Mouse (Mus musculus): ENCODE data around the gene Cyp2j8. TPM values are rescaled to one million over a fixed set of nuclear protein-coding genes. Genes with fewer than 3 reads are reported as not detected.
"Not testable (repeated sequence)": the region's sequence is repeated elsewhere in the genome, so short reads cannot be mapped to it uniquely, and the experiment has no call there.

Cyp2j8 gene
- polyA plus RNA-seq (2015; fragmentation: Nextera tagmentation; extraction: Ambion mirVana): not detected in 2 replicates

DNA sequence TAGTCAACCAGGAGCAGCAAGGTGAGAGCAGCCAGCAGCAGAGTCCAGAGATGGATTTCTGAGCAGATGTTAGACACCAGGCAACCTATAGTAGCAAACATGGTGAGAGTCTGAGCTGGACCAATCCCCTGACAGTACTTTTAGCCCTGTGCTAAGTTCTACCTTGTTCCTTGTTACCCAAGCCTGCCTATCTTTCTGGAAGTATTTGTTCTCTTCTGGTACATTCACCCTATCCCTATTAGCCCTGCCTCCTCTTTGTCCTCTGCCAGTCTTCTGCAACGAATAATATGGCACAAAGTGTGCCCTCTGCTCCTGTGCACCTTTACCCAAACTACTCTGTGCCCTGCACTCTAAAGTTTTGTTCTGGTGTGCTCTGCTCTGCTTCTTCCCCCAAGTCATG, at the start of gene Cyp2j8:
Gene Cyp2j8 (minus strand): TSS at position 101 of the 400 bp plus-strand sequence.
- Histone ChIP-seq H3K27ac (no peak within 1 kb of the TSS), H3K9me3 (no peaks in the 10 kb centered on the region), H3K4me3 (no peak within 1 kb of the TSS), H3K9ac (no peak within 1 kb of the TSS), H3K4me1 (no peaks in the 10 kb centered on the region), H3K36me3 (replicated peaks) (no peaks in the 10 kb centered on the region), H3K27me3 (replicated peaks) (no peaks in the 10 kb centered on the region), H3K4me2 (no peak within 1 kb of the TSS)
- 81% methylated on average over 1 of the region's 1 CpGs for WGBS
- no peak for ATAC-seq (replicated peaks)

DNA sequence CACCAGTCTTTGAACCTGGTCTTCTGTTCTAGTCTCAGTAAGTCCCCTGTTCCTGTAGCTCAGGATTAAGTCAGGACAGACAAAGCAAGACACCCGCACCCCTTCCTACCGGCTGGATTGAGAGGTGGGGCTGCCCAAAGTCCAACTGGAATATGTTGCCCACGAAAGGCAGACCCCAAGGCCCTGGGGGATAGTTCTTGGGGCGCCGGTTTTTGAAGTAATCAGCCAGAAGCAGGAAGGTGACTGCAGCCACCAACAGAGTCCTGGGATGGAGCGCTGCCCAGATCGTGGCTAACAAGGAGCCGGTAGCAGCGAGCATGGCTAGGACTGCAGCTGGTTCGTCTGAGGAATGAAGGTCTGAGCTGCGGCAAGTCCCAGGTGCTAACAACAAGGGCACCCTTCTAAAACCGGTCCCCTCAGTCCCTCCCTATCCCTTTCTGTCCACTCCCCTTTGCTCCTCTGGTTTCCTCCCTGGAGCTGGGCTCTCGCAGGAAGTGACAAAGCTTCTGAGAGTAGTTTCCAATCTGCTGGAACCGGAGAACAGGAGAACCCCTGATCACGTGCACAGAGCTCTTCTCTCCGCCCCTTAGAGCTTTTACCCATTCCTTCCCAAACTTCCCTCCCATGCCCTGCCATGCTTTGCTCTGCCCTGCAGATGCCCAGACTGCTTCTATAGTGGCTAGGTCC, 46.1 kb upstream of the Cyp2j8 start, which contains the start of gene Cyp2j6:
Gene Cyp2j6 (minus strand): TSS at position 529 of the 687 bp plus-strand sequence.
- H3K27ac ChIP-seq: peak within 1 kb of the TSS; percentile 61
- peak; percentile 96 for ATAC-seq (replicated peaks)

DNA sequence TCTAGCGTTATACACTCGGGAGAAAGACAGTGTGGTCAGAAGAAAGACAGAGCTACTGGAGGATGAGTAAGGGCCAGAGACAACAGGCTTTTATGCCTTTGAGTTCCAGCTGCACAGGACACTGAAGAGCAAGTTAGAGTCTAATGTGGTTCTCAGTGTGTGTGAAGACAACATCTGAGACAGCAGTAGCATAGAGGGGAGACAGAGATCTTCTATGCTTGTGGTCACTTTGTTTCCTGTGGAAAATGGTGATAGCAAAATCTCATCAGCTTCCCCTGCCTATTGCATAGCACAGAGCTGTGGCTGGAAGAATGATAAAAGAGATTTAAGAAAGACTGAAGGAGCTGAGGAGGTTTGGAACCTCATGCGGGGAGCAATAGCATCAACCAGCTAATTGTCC, 44.4 kb upstream of the Cyp2j8 start:
- Histone ChIP-seq H3K9ac (no peak overlapping the region), H3K27ac (no peak overlapping the region), H3K27me3 (replicated peaks) (no peaks in the 10 kb centered on the region), H3K4me1 (no peaks in the 10 kb centered on the region; the same call in 1 of the 2 replicates), H3K36me3 (replicated peaks) (no peaks in the 10 kb centered on the region), H3K4me3 (no peak overlapping the region), H3K4me2 (no peak overlapping the region), H3K9me3 (no peaks in the 10 kb centered on the region)
- 92% methylated on average over 3 of the region's 3 CpGs for WGBS
- ATAC-seq (replicated peaks): no peak

More for the DNA sequence above, 46.1 kb upstream of the Cyp2j8 start, which contains the start of gene Cyp2j6:
- no peaks in the 10 kb centered on the region for H3K36me3 ChIP-seq (replicated peaks)
- H3K9me3 ChIP-seq: no peaks in the 10 kb centered on the region
- WGBS: 3% methylated on average over 16 of the region's 16 CpGs
- peak within 1 kb of the TSS; percentile 70 for H3K9ac ChIP-seq
- peak within 1 kb of the TSS; percentile 54 for H3K4me3 ChIP-seq
- H3K27me3 ChIP-seq (replicated peaks): no peaks in the 10 kb centered on the region
- peak within 1 kb of the TSS; percentile 76 for H3K4me2 ChIP-seq
- H3K4me1 ChIP-seq: no peaks in the 10 kb centered on the region; the same call in 1 of the 2 replicates

- no peaks in the 10 kb centered on the region for H3K9me3 ChIP-seq
- no peak overlapping the region for H3K9ac ChIP-seq
- H3K4me2 ChIP-seq: no peak overlapping the region
- no peak overlapping the region for H3K27ac ChIP-seq
- no peaks in the 10 kb centered on the region for H3K36me3 ChIP-seq (replicated peaks)
- no peaks in the 10 kb centered on the region for H3K4me1 ChIP-seq
- ATAC-seq (replicated peaks): no peak
- no peaks in the 10 kb centered on the region for H3K27me3 ChIP-seq (replicated peaks)
- no peak overlapping the region for H3K4me3 ChIP-seq
- 54% methylated on average over 1 of the region's 1 CpGs for WGBS
These were observed 38.8 kb upstream of the Cyp2j8 start for GRCm38 (mm10) chr4:96545976-96546375.

- Histone ChIP-seq H3K27me3 (replicated peaks) (no peaks in the 10 kb centered on the region), H3K27ac (no peak overlapping the region), H3K36me3 (replicated peaks) (no peaks in the 10 kb centered on the region), H3K9me3 (no peaks in the 10 kb centered on the region), H3K4me3 (no peak overlapping the region), H3K4me2 (no peak overlapping the region), H3K4me1 (no peaks in the 10 kb centered on the region), H3K9ac (no peak overlapping the region)
- no peak for ATAC-seq (replicated peaks)
- WGBS: 20% methylated on average over 1 of the region's 1 CpGs
These were observed 18.6 kb upstream of the Cyp2j8 start for GRCm38 (mm10) chr4:96525772-96526171.

- Histone ChIP-seq H3K4me1 (no peaks in the 10 kb centered on the region), H3K9me3 (no peaks in the 10 kb centered on the region), H3K27ac (no peak overlapping the region), H3K36me3 (replicated peaks) (no peaks in the 10 kb centered on the region), H3K4me2 (no peak overlapping the region), H3K4me3 (no peak overlapping the region), H3K27me3 (replicated peaks) (no peaks in the 10 kb centered on the region), H3K9ac (no peak overlapping the region)
- 86% methylated on average over 2 of the region's 2 CpGs for WGBS
- no peak for ATAC-seq (replicated peaks)
These were observed 15.1 kb upstream of the Cyp2j8 start for GRCm38 (mm10) chr4:96522256-96522655.

GRCm38 (mm10) chr4:96510083-96510482, 2.9 kb upstream of the Cyp2j8 start:
- Histone ChIP-seq H3K4me2 (no peak overlapping the region), H3K9me3 (no peaks in the 10 kb centered on the region), H3K4me1 (no peaks in the 10 kb centered on the region), H3K27ac (no peak overlapping the region), H3K4me3 (no peak overlapping the region), H3K9ac (no peak overlapping the region), H3K27me3 (replicated peaks) (no peaks in the 10 kb centered on the region), H3K36me3 (replicated peaks) (no peaks in the 10 kb centered on the region)
- no peak for ATAC-seq (replicated peaks)
- 92% methylated on average over 3 of the region's 3 CpGs for whole genome bisulfite sequencing

- ATAC-seq (replicated peaks); H3K27me3 ChIP-seq (replicated peaks); H3K27ac ChIP-seq; H3K9me3 ChIP-seq; H3K4me1 ChIP-seq; H3K4me2 ChIP-seq; H3K36me3 ChIP-seq (replicated peaks); H3K9ac ChIP-seq; H3K4me3 ChIP-seq: not testable (repeated sequence)
- WGBS: 87% methylated on average over 30 of the region's 30 CpGs
These were observed 43.7 kb downstream of the Cyp2j8 start for GRCm38 (mm10) chr4:96463311-96464060.

Other genes starting within 250 kb of the Cyp2j8 start
- not detected in 2 replicates for gene Cyp2j11, start 158.7 kb downstream of the Cyp2j8 start, polyA plus RNA-seq (2015; fragmentation: Nextera tagmentation; extraction: Ambion mirVana)
- 4.8 and 5.3 TPM in 2 replicates for gene Cyp2j6, start 46.3 kb upstream of the Cyp2j8 start, polyA plus RNA-seq (2015; fragmentation: Nextera tagmentation; extraction: Ambion mirVana)
- 4.3 and 5.6 TPM in 2 replicates for gene Cyp2j9, start 84.2 kb upstream of the Cyp2j8 start, polyA plus RNA-seq (2015; fragmentation: Nextera tagmentation; extraction: Ambion mirVana)
- not detected in 2 replicates for gene Cyp2j5, start 156.8 kb upstream of the Cyp2j8 start, polyA plus RNA-seq (2015; fragmentation: Nextera tagmentation; extraction: Ambion mirVana)

Data from midbrain, embryonic 15.5 days (tissue).